Mouse (Mus musculus) forebrain, embryonic 12.5 days (tissue): ENCODE data around the gene Zfp54. TPM values are rescaled to one million over a fixed set of nuclear protein-coding genes. Genes with fewer than 3 reads are reported as not detected.
"Not testable (repeated sequence)": the region's sequence is repeated elsewhere in the genome, so short reads cannot be mapped to it uniquely, and the experiment has no call there.

Experiments
- ATAC-seq: fragments of 200-750 bp; cut with Nextera tagmentation; 2 replicates; pipeline ENCODE4 v1.8.0; 2017; ENCODE audit warnings: moderate TSS enrichment; ENCODE audit not compliant: low FRiP score
- H3K27ac ChIP-seq: fragments of 300-500 bp; sonication (generic); 2 replicates; pipeline ENCODE4 v1.5.1; 2016; ENCODE audit warnings: mild to moderate bottlenecking
- H3K27me3 ChIP-seq: fragments of 300-500 bp; sonication (generic); 2 replicates; pipeline ENCODE4 v1.6.1; 2016; ENCODE audit warnings: mild to moderate bottlenecking
- H3K36me3 ChIP-seq: fragments of 300-500 bp; sonication (generic); replicated peaks from 2 replicates; pipeline ENCODE4 v1.6.1; 2016; ENCODE audit warnings: mild to moderate bottlenecking
- H3K4me1 ChIP-seq: fragments of 300-500 bp; sonication (generic); 2 replicates; pipeline ENCODE4 v1.6.1; 2016
- H3K4me2 ChIP-seq: fragments of 300-500 bp; sonication (generic); 2 replicates; pipeline ENCODE4 v1.6.1; 2016; ENCODE audit warnings: mild to moderate bottlenecking, moderate library complexity
- H3K4me3 ChIP-seq: fragments of 300-500 bp; sonication (generic); replicated peaks from 2 replicates; pipeline ENCODE4 v1.5.1; 2016; ENCODE audit warnings: mild to moderate bottlenecking
- H3K9ac ChIP-seq: fragments of 300-500 bp; sonication (generic); 2 replicates; pipeline ENCODE4 v1.6.1; 2016; ENCODE audit warnings: mild to moderate bottlenecking
- H3K9me3 ChIP-seq: fragments of 300-500 bp; sonication (generic); 2 replicates; pipeline ENCODE4 v1.6.1; 2016
- WGBS: fragments of 180-500 bp; shearing (Covaris S2); methylation state at CpG from one replicate; pipeline ENCODE4 v1.1.7; 2016; 5-methylcytosine and 5-hydroxymethylcytosine counted together
- polyA plus RNA-seq: library from polyadenylated mRNA; unstranded; fragments of >200 nt; fragmentation: Nextera tagmentation; extraction: Ambion mirVana; gene quantifications from 2 replicates; pipeline ENCODE4 v1.2.1, GENCODE M21; 2016

Gene Zfp54
- polyA plus RNA-seq, result 2.5 and 2.6 TPM in 2 replicates

DNA sequence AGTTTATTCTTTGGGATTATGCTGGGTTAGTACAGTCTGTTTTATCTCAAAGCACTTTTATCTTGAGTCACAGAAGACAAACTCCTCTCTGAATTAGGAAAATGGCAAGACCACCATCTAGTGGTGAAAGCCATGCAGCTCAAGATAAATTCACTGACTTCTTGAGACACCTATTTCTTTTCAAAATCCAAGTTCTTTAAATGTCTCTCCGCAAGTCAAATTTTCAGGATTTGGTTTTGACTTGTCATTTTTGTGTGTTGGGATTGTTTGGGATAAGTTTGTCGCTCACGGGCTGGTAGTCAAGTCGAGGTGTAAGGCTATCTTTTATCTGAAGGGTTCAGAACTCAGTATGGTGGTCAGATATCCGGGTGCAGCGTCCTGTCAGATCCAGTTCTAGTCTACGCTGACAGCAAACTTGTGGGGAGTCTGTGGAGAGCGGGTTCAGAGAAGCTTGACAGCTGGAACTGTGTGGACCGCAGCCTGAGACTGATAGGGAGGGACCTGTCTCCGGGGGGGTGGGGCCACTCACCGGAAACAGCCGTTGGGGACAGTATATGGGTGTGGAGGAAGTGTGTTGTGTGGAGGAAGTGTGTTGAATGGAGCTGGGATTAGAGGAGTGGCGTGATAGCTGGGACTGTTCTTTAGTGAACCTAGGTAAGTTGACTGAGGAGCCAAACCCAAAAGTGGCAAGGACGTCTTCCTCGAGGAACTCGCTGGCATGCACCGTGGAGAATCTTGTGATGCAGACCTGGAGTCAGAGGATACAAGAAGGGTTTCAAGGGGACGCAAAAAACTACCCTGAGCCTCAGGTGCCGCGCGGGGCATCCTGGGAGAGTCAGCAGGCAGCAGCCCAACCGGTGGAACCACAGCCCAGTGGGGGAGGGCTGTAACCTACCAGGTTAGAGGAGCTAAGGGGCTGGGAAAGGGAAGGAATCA lies at the start of gene Zfp54:
TSS of gene Zfp54 (plus strand) at position 564 of the 936 bp plus-strand sequence.
- Histone ChIP-seq H3K36me3 (no peaks in the 10 kb centered on the region), H3K27me3 (no peaks in the 10 kb centered on the region), H3K4me1 (peaks cover 8% of the 10 kb centered on the region), H3K9me3 (no peaks in the 10 kb centered on the region), H3K4me2 (peak within 1 kb of the TSS; percentile 83), H3K9ac (peak within 1 kb of the TSS; percentile 64), H3K4me3 (peak within 1 kb of the TSS; percentile 46), H3K27ac (0 out of 2 replicates have a peak within 1 kb of the TSS, but pooled peaks have one; percentile 36)
- ATAC-seq, result peak; percentile 96
- under 1% methylated on average over 22 of the region's 22 CpGs for WGBS

- 62% methylated on average over 1 of the region's 1 CpGs for WGBS
- no peak overlapping the region for H3K9ac ChIP-seq
- H3K36me3 ChIP-seq, result no peaks in the 10 kb centered on the region
- H3K9me3 ChIP-seq, result no peaks in the 10 kb centered on the region
- peaks cover 1% of the 10 kb centered on the region; the same call in 1 of the 2 replicates for H3K4me1 ChIP-seq
- H3K4me3 ChIP-seq, result no peak overlapping the region
- no peak overlapping the region for H3K4me2 ChIP-seq
- ATAC-seq, result no peak
- H3K27ac ChIP-seq, result no peak overlapping the region
- no peaks in the 10 kb centered on the region for H3K27me3 ChIP-seq
These were observed 47.7 kb upstream of the Zfp54 start for GRCm38 (mm10) chr17:21375311-21375710.

- peak within 1 kb of the TSS; percentile 45 for H3K4me3 ChIP-seq
- no peaks in the 10 kb centered on the region for H3K36me3 ChIP-seq
- peaks cover 5% of the 10 kb centered on the region; the same call in 1 of the 2 replicates for H3K4me1 ChIP-seq
- no peaks in the 10 kb centered on the region for H3K9me3 ChIP-seq
- ATAC-seq, result peak; percentile 98
- WGBS, result 6% methylated on average over 20 of the region's 20 CpGs
- no peaks in the 10 kb centered on the region for H3K27me3 ChIP-seq
- H3K4me2 ChIP-seq, result peak within 1 kb of the TSS; percentile 71
- peak within 1 kb of the TSS; percentile 30 for H3K9ac ChIP-seq
- no peak within 1 kb of the TSS for H3K27ac ChIP-seq
These were observed 39.5 kb upstream of the Zfp54 start, which contains the start of gene Zfp677 for GRCm38 (mm10) chr17:21383391-21384056. Gene Zfp677 (plus strand): TSS chr17:21383748.

GRCm38 (mm10) chr17:21384057-21384411 lies 39.0 kb upstream of the Zfp54 start:
- ATAC-seq, result peak; percentile 56; the same call in 1 of the 2 replicates
- Histone ChIP-seq H3K4me2 (peak overlapping the region; percentile 71), H3K4me3 (peak overlapping the region; percentile 45), H3K4me1 (peaks cover 5% of the 10 kb centered on the region; the same call in 1 of the 2 replicates), H3K36me3 (no peaks in the 10 kb centered on the region), H3K27ac (no peak overlapping the region), H3K9me3 (no peaks in the 10 kb centered on the region), H3K27me3 (no peaks in the 10 kb centered on the region), H3K9ac (peak overlapping the region; percentile 30; the same call in 1 of the 2 replicates)
- WGBS, result 14% methylated on average over 7 of the region's 8 CpGs

DNA sequence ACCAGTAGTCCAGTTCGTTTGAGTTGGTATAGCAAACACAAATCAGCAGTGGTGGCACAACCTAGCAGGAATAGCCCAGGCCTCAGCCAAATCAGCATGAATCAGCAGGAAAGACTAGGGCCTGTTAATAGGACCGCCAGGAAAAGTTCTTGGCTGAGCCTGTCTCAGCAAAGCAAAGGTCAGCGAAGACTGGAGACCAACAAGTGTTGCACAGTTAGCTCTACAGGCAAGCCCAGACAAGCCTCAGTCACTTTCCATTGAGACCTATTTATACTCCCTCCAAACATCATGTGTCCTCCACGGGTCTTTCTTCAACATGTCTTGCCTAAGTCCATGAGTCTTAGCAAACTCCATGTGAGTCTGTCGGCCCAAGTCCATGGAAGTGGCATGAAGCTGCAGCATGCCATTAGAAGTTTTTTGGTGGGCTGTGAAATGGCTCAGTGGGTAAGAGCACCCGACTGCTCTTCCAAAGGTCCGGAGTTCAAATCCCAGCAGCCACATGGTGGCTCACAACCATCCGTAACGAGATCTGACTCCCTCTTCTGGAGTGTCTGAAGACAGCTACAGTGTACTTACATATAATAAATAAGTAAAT lies 15.9 kb downstream of the Zfp54 start:
- not testable (repeated sequence) for H3K27me3 ChIP-seq, ATAC-seq, H3K9ac ChIP-seq, H3K4me3 ChIP-seq, H3K9me3 ChIP-seq, H3K4me1 ChIP-seq, H3K27ac ChIP-seq, H3K4me2 ChIP-seq, H3K36me3 ChIP-seq
- WGBS, result 81% methylated on average over 9 of the region's 9 CpGs

- Histone ChIP-seq H3K27me3 (0 out of 2 replicates have a peak, but pooled peaks cover 4% of the 10 kb centered on the region), H3K9me3 (no peaks in the 10 kb centered on the region), H3K36me3 (no peaks in the 10 kb centered on the region), H3K9ac (peak overlapping the region; percentile 48), H3K4me3 (peak overlapping the region; percentile 63), H3K27ac (peak overlapping the region; percentile 80), H3K4me1 (peaks cover 9% of the 10 kb centered on the region), H3K4me2 (peak overlapping the region; percentile 58)
- WGBS, result 0% methylated on average over 3 of the region's 3 CpGs
- peak; percentile 82 for ATAC-seq
These were observed 26.6 kb downstream of the Zfp54 start for GRCm38 (mm10) chr17:21449669-21450068.

GRCm38 (mm10) chr17:21450138-21450704 lies 27.2 kb downstream of the Zfp54 start, which contains the start of gene Zfp51:
Gene Zfp51 (plus strand): TSS chr17:21450374.
- Histone ChIP-seq H3K4me1 (peaks cover 9% of the 10 kb centered on the region), H3K4me2 (peak within 1 kb of the TSS; percentile 58), H3K36me3 (no peaks in the 10 kb centered on the region), H3K4me3 (peak within 1 kb of the TSS; percentile 63), H3K27ac (peak within 1 kb of the TSS; percentile 80), H3K27me3 (0 out of 2 replicates have a peak, but pooled peaks cover 4% of the 10 kb centered on the region), H3K9ac (peak within 1 kb of the TSS; percentile 48), H3K9me3 (no peaks in the 10 kb centered on the region)
- WGBS, result under 1% methylated on average over 26 of the region's 26 CpGs
- ATAC-seq, result peak; percentile 99

GRCm38 (mm10) chr17:21463550-21463949 lies 40.5 kb downstream of the Zfp54 start:
- H3K4me1 ChIP-seq, result no peaks in the 10 kb centered on the region
- no peak for ATAC-seq
- H3K27ac ChIP-seq, result no peak overlapping the region
- H3K27me3 ChIP-seq, result no peaks in the 10 kb centered on the region
- H3K9me3 ChIP-seq, result no peaks in the 10 kb centered on the region
- no peak overlapping the region for H3K4me3 ChIP-seq
- H3K4me2 ChIP-seq, result no peak overlapping the region
- WGBS, result 95% methylated on average over 5 of the region's 5 CpGs
- H3K36me3 ChIP-seq, result peaks cover 42% of the 10 kb centered on the region
- no peak overlapping the region for H3K9ac ChIP-seq

- ATAC-seq, result no peak
- Histone ChIP-seq H3K4me2 (no peak overlapping the region), H3K4me1 (peaks cover 5% of the 10 kb centered on the region), H3K4me3 (no peak overlapping the region), H3K36me3 (no peaks in the 10 kb centered on the region), H3K9ac (no peak overlapping the region), H3K27me3 (no peaks in the 10 kb centered on the region), H3K27ac (no peak overlapping the region), H3K9me3 (no peaks in the 10 kb centered on the region)
- WGBS, result 70% methylated on average over 3 of the region's 3 CpGs
These were observed 49.1 kb downstream of the Zfp54 start for GRCm38 (mm10) chr17:21472032-21472652.

DNA sequence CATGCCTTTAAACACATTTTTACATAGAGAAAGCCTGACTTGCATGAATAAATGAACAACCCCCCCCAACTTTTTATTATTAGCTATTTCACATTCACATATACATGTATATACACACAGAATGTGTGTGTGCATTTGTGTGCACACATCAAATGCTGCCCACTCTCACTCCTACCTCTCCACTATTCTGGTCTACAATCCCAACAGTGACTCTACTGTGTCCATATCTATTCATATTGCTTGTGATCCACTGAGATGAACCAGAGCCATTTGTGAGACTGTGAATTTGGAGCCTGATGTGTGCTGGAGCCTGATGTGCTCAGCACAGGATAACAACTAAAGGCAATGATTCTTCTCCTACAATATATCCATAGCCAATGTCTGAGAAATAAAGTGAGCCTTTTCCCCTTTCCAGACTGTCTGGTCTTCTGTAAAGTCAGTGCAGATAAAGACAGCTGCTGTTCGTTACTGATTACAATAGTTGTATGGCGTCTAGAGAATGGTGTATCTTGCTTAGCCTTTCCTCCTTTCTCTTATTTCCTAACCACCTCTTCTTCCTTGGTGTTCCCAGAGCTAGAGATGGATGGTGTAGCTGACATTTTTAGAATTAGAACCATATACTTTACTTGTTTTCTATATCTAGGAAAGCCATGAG lies 49.8 kb downstream of the Zfp54 start:
- Histone ChIP-seq H3K4me2 (no peak overlapping the region), H3K9ac (no peak overlapping the region), H3K9me3 (no peaks in the 10 kb centered on the region), H3K4me3 (no peak overlapping the region), H3K4me1 (peaks cover 5% of the 10 kb centered on the region), H3K27ac (no peak overlapping the region), H3K36me3 (no peaks in the 10 kb centered on the region), H3K27me3 (no peaks in the 10 kb centered on the region)
- 72% methylated on average over 2 of the region's 2 CpGs for WGBS
- ATAC-seq, result no peak
